Mouse (Mus musculus) ES-E14 (cell line): ENCODE results near the gene H2-DMa.

Experiments
- CHD2 ChIP-seq: IDR thresholded peaks from 2 replicates; pipeline ENCODE4 v1.6.1; 2014; ENCODE audit warnings: mild to moderate bottlenecking, low read depth, low read length, inconsistent platforms
- HCFC1 ChIP-seq: IDR thresholded peaks from 2 replicates; pipeline ENCODE4 v1.6.1; 2012; ENCODE audit warnings: low read length, inconsistent platforms, borderline replicate concordance; ENCODE audit not compliant: insufficient read depth
- MAFK ChIP-seq: IDR thresholded peaks from 2 replicates; pipeline ENCODE4 v1.6.1; 2014; ENCODE audit warnings: mild to moderate bottlenecking, low read depth, low read length, inconsistent platforms; ENCODE audit not compliant: insufficient read depth
- ZNF384 ChIP-seq: IDR thresholded peaks from 2 replicates; pipeline ENCODE4 v1.6.1; 2012; ENCODE audit warnings: low read depth, low read length, inconsistent platforms

DNA sequence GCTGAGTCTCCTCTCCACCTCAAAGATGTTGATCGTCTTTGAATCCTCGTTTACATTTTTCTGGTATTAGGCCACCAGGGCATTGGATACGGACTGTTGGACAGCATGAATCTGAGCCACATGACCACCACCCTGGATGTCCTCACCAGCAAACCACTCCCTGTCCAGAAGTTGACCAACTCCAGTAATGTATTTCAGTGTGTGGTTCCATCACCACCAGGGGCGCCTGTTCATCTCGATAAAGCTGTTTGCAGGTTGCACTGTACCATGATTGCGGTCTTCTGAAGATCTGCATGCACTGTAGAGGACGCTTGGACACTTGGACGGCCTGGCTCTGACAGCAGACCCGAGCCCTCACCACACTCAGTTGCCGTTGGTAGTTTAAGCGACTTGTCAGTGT is 13.9 kb downstream of the H2-DMa start:
- TF ChIP-seq MAFK (no peak), ZNF384 (no peak), CHD2 (no peak), HCFC1 (no peak)
